Mouse (Mus musculus) ES-E14 (cell line): ENCODE measurements around the gene Rhoq.

Source experiments
- CHD2 ChIP-seq: IDR thresholded peaks from 2 replicates; pipeline ENCODE4 v1.6.1; 2014; ENCODE audit warnings: mild to moderate bottlenecking, low read depth, low read length, inconsistent platforms
- MAFK ChIP-seq: IDR thresholded peaks from 2 replicates; pipeline ENCODE4 v1.6.1; 2014; ENCODE audit warnings: mild to moderate bottlenecking, low read depth, low read length, inconsistent platforms; ENCODE audit not compliant: insufficient read depth

DNA sequence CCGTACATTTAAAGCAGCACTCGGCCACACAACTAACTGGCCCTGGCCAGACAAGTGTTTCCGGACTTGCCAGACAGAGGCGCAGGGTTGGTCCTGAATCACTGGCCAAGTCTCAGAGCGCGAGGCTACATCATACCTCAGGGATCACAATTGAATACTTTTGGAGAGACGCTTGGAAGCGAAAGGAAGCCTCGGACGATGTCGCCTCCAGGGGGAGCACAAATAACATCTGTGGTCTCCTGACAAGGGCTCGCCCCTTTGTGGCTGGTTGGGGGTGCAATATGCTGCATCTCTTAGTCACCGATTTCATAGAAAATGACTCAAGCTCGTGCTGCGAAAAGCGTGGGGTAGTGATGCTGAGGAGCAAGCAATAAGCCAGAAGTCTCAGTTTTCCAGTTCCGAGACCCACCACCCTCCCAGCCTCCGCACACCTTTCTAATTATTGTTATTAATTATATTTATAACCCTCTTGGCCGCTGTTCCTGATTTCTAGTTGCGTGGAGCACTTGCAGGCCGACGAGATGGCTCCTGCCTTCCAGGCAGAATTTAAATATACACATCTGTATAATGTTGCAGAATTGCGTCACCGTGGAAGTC is 487 bp upstream of the Rhoq start:
- TF ChIP-seq MAFK (no peak), CHD2 (no peak)
